Mouse (Mus musculus) myocyte (in vitro differentiated cells): ENCODE measurements around the gene Lrriq4.

Source experiments
- CEBPB ChIP-seq: IDR thresholded peaks from 2 replicates; pipeline ENCODE4 v1.6.1; 2011; ENCODE audit warnings: mild to moderate bottlenecking, moderate library complexity; ENCODE audit not compliant: poor library complexity, insufficient read depth, severe bottlenecking
- E2F4 ChIP-seq: IDR thresholded peaks from one replicate; pipeline ENCODE4 v1.6.1; 2011; ENCODE audit warnings: mild to moderate bottlenecking, control low read depth, moderate library complexity; ENCODE audit not compliant: insufficient read depth
- MAX ChIP-seq: IDR thresholded peaks from one replicate; pipeline ENCODE4 v1.6.1; 2011; ENCODE audit warnings: low read depth, mild to moderate bottlenecking, control low read depth
- MYOD1 ChIP-seq, 3 experiments: IDR thresholded peaks; one replicate each; pipeline ENCODE4 v1.6.1; 2011; ENCODE audit warnings: control low read depth in 2 of 3, low read depth in 2 of 3, mild to moderate bottlenecking in 2 of 3, moderate library complexity in 1 of 3; ENCODE audit not compliant: insufficient read length in 2 of 3, control insufficient read depth in 1 of 3
- MYOG ChIP-seq, 3 experiments: IDR thresholded peaks; one replicate each; pipeline ENCODE4 v1.6.1; 2011; ENCODE audit warnings: control low read depth in 2 of 3, low read depth in 2 of 3, mild to moderate bottlenecking in 2 of 3; ENCODE audit not compliant: insufficient read length in 2 of 3, control insufficient read depth in 1 of 3, insufficient read depth in 1 of 3
- POLR2A ChIP-seq: IDR thresholded peaks from one replicate; pipeline ENCODE4 v1.6.1; 2011; ENCODE audit warnings: low read depth, mild to moderate bottlenecking, control low read depth, moderate library complexity; ENCODE audit not compliant: insufficient read length
- POLR2AphosphoS2 ChIP-seq: IDR thresholded peaks from one replicate; pipeline ENCODE4 v1.6.1; 2011; ENCODE audit warnings: low read depth, control low read depth; ENCODE audit not compliant: insufficient read length
- REST ChIP-seq: IDR thresholded peaks from one replicate; pipeline ENCODE4 v1.6.1; 2011; ENCODE audit warnings: mild to moderate bottlenecking, control low read depth, moderate library complexity; ENCODE audit not compliant: insufficient read depth, insufficient read length
- TCF12 ChIP-seq: IDR thresholded peaks from one replicate; pipeline ENCODE4 v1.6.1; 2011; ENCODE audit warnings: mild to moderate bottlenecking, control low read depth; ENCODE audit not compliant: poor library complexity, insufficient read depth, severe bottlenecking
- TCF3 ChIP-seq: IDR thresholded peaks from one replicate; pipeline ENCODE4 v1.6.1; 2011; ENCODE audit warnings: low read depth, control low read depth; ENCODE audit not compliant: insufficient read length
- USF1 ChIP-seq: IDR thresholded peaks from one replicate; pipeline ENCODE4 v1.6.1; 2011; ENCODE audit warnings: low read depth, mild to moderate bottlenecking, control low read depth, moderate library complexity

GRCm38 (mm10) chr3:30687216-30687615 is 42.9 kb downstream of the Lrriq4 start:
- TF ChIP-seq POLR2AphosphoS2 (no peak), POLR2A (no peak), USF1 (no peak), CEBPB (no peak), TCF3 (no peak), MYOD1 (IDR thresholded peaks at IDR 0.05; ENCODE audit: control insufficient read depth in 1 of 3, insufficient read length in 2 of 3, low read depth in 2 of 3) (no peak), REST (no peak), TCF12 (no peak), MYOG (IDR thresholded peaks at IDR 0.05; ENCODE audit: control insufficient read depth in 1 of 3, insufficient read depth in 1 of 3, insufficient read length in 2 of 3, low read depth in 2 of 3) (no peak), MAX (no peak), E2F4 (no peak)
